Mouse (Mus musculus): Measurements from ENCODE around the gene Best2. TPM values are rescaled to one million over a fixed set of nuclear protein-coding genes. Genes with fewer than 3 reads are reported as not detected.
A peak's percentile ranks its signal among the peaks of the same experiment; 100 is the strongest.

Gene Best2
- total RNA-seq (2022), result not detected

DNA sequence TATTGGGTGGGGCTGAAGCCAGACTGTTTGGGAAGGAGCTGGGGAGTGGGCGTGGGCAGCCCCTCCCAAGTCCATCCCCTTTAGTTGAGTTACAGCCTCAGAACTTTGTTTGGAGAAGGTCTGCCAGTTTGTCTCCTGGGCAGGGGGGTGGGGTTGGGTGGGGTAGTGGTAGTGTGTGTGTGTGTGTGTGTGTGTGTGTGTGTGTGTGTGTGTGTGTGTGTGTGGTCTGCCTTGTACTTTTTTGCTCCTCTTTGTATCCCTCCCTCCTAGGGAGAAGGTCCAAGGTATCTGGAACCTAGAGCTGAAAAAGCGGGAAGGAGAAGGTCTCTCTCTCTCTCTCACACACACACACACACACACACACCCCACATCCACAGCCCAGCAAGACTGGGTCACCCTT, at the start of gene Best2:
Gene Best2 (minus strand): TSS at position 101 of the 400 bp plus-strand sequence.
- DNase-seq, result no peak

DNA sequence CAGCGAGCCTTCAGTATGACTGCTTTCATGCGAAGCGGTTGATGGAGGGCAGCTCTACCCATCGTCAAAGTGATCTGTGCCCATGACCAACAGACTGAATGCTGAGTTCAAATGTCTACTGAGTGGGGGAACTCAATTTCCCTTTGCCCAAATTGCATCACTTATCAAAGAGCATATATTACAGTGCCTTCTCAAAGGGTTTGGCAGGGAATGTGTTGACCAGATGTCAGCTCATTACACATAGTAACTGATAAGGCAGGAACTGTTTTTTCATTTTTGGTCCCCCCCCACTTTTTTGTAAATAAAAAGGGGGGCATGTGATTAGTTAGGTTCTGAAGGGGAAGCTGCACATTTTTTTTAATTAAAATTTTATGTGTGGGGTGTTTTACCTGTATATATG, 48.3 kb upstream of the Best2 start:
- DNase-seq, result no peak

DNA sequence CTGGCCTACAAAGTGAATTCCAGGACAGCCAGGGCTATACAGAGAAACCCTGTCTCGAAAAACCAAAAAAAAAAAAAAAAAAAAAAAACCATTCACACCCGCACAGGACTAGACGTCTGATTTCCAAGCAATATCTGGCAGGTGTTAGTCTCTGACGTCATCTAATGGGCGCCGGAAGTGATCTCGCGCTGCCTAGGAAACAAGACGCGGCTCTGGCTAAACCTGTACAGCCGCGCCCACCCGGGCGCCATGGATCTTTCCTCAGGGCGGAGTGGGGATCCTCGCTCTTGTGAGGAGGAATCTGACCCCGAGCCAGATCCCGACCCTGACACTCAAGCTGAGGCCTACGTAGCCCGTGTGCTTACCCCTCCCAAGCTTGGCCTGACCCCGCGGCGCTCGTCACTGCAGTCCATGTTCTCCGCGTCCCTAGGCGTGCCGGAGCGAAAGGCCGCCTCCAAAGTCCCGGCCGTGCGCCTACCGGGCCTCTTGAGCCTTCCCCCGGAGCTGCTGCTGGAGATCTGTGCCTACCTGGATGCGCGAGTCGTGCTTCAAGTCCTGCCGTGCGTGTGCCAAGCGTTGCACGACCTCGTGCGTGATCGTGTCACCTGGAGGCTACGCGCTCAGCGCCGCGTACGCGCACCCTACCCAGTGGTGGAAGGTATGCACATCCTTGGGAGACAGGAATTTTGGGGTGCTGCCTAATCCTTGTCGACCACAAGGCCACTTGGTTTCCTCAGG, 45.7 kb upstream of the Best2 start, which contains the start of gene Fbxw9:
Gene Fbxw9 (plus strand): TSS at position 177 of the 738 bp plus-strand sequence.
- DNase-seq, result peak; percentile 87

DNA sequence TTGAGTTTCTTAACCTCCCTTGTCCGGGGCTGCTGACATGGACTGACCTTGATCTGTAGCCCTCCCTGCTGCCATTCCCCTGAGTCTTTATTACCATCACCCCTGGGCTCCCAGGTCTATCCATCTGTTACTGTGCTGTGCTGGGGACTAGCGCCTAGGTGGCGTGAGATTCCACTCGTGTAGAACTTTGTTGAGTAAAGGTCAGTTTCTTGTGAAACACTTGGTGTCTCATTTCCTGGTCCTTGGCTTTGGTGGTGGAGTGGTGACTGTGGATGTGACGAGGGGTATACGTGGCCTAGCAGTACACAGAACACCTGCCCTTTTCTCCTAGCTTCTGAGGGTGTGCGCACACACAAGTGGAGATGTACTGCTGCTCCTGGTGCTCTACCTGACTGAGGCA, 43.0 kb upstream of the Best2 start:
- DNase-seq, result no peak

DNA sequence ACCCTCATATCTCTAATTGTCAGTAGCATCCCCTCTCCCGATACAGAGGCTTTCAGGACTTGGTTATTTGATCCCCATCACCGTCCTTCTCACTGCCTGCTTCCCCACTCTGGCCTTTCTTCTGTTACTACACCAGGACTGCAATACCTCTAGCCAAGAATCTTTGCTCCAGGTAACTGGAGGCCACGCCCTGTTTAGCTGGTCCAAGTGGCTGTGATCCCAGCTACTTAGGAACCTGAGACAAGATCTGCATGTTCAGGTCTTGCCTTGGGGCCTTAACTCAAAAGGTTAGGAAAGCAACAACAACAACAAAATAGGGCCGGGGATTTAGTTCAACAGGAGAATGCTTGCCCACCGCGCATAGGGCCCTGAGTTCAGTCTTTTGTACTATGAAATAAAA, 29.3 kb upstream of the Best2 start:
- DNase-seq, result no peak

DNA sequence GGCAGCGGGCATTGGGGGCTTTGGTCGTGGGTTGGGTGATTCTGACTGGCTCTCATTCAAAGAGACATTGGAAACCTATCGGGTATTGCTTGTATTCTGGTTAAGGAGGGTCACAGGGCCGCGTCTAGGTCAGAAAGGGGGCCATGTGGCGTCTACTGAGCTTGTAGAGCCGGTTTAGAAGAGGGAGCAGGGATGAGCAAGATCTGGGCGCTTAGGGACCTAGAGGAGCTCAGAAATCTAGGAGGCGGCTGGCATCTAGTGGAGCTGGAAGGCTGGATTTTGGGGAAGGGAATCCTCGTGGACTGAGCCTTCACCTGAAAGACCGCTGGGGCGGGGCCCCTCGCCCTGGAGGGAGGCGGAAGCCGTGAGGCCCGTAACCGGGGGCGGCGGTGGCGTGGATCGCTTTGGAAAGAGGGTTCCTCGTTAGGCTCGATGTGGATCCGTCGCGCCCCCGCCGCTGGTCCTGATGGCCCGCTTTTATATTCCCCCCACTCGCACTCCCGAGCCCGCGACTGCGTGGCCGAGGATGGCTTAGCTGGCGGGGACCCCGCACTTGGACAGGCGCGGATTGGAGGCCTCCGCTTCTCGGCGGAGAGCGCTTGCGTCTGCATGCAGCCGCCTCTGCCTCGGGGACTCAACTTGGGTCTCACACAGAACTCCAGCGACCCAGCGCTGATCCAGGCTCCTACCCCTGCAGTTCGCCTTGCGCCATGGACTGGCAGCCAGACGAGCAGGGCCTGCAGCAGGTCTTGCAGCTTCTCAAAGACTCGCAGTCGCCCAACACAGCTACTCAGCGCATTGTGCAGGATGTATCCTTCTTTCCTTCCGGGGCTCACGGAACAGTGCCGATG, 23.6 kb upstream of the Best2 start:
- no peak for DNase-seq

DNA sequence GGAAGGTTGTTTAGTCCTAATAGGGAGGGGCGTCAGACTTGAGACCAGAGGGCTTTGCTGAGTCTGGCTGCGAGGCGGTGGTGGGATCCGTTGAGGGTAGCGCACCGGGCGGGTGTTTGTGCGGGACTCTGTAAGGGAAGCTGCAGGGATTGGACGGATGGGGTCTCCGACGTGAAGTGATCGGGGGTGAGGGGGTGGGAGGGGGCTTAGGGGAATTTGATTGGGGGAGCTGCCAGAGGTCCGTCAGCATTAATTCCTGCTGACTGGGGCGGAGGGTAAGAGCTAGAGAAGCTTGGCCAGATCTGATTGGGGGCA, 23.0 kb upstream of the Best2 start:
- no peak for DNase-seq

DNA sequence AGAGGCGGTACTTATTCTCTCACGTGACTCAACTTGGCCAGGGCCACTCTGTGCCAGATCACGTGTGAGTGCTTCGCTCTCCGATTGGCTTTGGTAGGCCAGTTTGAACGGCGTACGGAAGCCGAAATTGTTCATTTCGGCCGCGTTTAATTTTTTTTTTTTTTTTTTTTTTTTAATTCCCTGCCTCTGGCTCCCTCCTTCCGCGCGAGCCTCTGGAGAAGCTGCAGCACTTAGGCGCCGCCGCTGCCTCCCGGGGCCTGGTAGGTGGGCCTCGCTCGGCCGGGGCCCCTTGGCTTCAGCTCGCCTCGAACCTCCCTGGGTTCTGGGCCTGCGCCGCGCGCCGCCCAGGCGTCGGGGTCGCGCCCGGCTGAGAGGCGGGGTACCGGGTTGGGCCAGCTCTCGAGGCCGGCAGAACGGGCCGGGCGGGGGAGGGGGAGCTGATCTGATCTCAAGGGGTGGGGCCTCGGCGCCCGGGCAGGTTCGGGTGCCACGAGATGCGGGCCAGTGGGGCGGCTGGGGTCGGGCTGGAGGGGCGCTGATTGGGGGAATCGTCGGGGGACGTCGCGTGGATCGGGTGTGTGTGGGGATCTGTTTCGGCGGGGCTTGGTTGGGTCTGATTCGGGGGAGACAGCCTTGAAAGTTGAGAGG, 22.5 kb upstream of the Best2 start, which contains the start of gene Tnpo2:
Gene Tnpo2 (plus strand): TSS at position 198 of the 648 bp plus-strand sequence.
- peak; percentile 90 for DNase-seq

DNA sequence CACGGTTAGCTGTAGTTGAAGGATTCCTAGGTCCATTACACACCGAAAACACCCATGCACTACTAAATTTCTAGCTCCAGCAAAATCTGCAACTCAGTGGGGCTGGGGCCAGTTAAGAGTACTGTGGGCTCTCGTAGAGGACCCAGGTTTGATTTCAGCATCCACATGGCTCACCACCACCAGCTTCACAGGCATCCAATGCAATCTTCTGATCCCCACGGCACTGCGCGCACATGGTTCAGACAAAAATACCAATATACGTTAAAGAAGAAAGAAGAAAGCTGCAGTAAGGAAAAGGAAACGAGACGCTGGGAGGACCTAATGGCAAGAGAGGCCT, 22.0 kb upstream of the Best2 start:
- no peak for DNase-seq

DNA sequence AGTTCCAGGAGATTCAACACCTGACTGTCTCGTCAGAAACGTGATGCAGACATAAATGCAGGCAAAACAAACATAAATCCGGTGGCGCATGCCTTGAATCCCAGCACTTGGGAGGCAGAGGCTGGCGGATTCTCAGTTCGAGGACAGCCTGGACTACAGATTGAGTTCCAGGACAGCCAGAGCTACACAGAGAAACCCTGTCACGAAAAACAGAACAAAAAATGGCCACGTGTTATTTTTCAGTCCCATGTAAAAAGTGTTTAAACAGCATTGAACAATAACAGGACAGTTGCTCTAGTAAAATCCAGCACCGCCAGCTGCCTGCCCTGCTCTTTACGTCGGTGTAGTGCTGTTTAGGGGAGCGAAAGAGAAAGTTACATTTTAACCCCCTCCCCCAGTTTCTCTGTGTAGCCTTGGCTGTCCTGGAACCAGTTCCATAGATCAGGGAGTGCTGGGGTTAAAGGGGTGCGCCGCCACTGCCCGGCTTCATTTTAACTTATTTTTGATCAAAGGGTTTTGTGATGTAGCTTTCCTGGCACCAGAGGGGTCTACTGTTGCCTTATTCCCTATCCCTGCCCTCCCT, 21.5 kb upstream of the Best2 start:
- DNase-seq, result no peak

DNA sequence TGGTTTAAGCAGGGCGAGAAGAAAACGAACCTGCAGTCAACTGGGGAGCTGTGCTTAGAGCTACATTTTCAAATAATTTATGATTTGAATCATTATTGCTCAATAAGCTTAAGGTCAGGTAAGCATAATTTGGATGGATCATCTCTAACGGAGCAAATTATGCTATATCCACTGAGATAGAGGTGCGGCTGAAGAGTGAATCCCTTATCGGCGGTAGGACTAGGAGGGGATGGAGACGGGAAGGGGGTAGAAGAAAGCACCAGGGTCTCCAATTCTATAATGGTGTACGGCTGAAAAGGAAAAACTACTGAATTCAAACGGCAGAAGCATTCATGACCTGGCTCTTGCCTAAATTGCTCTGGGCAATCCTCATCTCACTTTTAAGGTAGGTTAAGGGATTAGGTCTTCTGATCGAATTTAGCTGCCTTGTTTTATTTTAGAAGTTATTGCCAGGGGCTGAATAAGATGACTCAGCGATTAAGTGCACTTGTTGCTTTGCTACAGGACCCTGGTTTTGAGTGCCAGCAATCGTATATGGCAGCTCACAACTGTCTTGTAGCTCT, 20.9 kb upstream of the Best2 start:
- DNase-seq, result no peak

DNA sequence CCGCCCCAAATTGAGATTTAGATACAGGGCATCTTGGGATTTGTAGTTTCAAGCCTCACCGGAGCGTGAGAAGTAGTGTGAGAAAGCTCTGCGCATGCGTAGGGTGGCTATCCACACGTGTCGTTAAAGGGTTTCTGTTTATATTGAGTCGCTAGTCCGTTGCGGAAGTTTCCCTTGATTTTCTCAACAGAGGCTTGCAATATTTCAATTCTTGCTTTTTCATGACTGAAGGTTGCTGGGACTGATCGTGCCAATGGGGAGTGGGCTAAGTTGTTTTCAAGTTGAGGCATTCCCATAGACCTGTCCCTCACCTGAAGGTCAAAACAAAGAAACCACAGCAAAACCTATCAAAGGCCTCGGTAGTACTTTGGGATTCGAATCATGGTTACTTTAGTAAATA, 20.4 kb upstream of the Best2 start:
- DNase-seq, result peak; percentile 71

DNA sequence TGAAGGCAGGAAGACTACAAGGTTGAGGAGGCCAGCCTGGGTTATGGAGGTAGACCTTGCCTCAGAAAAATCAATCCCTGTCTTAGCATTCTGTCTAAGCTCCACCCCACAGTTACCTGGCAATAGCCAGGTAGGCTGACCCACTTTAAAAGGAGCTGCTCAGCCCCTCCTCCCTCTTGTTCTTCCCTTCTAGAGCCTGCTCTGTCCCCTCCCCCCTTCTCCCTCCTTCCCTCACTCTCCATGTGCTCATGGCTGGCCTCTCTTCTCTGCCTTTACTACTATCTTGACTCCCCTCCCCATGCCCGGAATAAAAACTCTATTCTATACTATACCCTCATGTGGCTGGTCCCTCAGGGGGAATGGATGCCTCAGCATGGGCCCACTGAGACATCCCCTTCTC, 19.5 kb upstream of the Best2 start:
- no peak for DNase-seq

DNA sequence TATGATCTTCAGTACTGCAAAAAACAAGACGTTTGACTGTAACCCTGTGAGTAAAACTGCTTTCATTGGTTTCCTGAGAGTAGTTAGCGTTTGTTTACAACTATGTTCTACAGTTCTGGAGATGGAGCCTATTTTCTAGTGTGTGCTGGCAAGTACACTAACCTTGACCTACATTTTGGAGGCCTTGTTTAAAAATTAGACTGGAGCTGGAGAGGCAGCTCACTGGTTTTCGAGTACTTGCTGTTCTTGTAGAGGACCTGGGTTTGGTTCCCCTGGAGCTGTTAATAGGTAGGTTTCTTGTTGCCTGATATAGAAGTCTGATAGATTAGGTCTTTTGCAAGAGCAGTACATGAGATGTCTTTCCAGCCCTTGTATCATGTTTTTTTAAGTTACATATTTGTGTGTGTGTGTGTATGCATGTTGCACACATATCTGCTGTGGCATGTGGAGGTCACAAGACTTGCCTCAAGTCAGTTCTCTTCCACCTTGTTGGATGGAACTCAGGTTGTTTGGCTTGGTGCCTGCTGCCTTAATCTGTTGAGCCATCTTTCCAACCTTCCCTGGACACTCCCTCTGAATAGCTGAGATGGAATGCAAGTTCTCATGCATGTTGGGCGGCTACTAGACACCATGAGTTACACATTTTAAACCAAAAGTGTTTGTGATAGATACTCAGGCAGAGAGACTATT, 18.4 kb upstream of the Best2 start:
- no peak for DNase-seq

DNA sequence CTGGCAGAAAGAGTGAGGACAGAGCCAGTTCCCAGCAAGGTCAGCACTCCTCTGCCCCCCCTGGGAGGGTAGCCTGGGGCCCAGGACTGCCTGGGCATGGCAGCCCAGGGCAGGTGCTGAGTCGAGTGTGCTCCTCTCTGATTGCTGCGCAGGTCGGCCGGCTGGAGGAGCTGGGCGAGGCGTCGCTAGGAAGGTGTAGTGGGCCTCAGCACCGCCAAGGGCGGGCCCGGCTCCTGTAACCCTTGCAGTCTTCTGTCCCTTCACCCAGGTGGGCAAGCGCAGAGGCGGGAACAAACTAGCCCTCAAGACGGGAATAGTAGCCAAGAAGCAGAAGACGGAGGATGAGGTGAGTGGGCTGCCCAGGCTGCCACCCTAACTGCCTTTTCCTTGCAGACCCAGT, 14.9 kb upstream of the Best2 start:
- no peak for DNase-seq

DNA sequence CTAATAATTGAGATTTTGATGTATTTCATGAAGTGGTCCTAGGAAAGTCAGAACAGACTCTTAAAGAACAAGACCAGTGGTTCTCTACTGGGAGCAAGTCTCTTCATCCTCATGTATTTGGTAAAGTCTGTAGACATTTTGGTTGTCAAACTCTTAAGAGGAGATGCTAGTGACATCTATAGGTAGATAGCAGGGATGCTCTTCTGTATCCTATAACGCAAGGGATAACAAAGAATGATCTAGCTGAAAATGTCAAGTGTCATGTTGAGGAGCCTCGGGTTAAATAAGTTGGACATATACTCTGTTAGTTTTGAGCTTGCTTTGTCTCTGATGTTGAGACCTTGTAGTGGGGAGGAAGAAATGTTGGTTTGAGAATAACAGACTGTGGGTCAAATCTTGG, 13.6 kb upstream of the Best2 start:
- no peak for DNase-seq

DNA sequence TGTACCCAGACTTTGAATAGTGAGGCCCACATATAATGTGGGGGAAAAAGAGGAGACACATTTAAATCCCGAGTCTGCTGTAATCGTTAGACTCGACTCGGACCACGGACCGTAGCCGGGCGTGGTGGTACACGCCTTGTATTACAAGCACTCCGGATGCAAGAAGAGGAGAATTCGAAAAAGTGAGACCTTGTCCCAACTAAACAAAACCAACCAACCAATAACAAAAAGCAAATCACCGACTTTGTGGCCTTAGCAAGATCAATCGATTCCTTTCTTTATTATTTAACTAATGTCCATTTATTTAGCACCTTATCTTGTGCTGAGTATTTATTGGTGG, 13.2 kb upstream of the Best2 start:
- DNase-seq, result no peak

DNA sequence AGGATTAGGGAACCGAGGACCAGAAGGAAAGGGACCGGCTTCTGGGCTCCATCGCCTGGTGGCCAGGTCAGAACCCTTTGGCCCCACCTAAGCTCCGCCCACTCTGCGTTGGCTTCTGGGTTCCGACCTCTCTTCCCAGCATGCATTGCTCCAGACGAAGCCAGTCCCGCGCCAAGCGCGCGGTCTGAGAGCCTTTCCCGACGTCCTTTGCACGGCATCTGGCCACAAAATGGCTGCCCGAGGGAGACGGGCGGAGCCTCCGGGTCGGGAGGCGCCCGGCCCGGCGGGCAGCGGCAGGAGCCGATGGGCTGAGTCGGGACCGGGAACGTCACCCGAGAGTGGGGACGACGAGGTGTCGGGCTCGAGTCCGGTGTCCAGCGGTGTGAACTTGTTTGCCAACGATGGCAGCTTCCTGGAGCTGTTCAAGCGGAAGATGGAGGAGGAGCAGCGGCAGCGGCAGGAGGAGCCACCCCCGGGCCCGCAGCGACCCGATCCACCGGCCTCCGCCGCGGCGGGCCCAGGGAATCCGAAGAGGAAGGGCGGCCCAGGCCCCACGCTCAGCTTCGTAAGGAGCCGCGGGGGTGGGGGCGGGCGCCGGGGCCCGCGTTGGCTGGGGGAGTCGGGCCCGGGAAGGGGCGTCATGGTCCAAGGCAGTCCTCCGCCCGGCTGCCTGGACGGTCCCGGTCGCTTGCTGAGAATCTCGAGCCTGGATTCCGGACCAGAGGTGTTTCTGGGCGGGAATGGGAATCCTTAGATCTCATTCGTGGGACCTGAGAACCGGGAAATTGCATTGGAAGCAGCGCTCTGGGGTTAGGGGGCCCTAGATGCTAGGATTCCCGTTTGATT, 12.6 kb upstream of the Best2 start, which contains the start of gene Trir:
Gene Trir (plus strand): TSS at position 154 of the 846 bp plus-strand sequence.
- peak; percentile 96 for DNase-seq

DNA sequence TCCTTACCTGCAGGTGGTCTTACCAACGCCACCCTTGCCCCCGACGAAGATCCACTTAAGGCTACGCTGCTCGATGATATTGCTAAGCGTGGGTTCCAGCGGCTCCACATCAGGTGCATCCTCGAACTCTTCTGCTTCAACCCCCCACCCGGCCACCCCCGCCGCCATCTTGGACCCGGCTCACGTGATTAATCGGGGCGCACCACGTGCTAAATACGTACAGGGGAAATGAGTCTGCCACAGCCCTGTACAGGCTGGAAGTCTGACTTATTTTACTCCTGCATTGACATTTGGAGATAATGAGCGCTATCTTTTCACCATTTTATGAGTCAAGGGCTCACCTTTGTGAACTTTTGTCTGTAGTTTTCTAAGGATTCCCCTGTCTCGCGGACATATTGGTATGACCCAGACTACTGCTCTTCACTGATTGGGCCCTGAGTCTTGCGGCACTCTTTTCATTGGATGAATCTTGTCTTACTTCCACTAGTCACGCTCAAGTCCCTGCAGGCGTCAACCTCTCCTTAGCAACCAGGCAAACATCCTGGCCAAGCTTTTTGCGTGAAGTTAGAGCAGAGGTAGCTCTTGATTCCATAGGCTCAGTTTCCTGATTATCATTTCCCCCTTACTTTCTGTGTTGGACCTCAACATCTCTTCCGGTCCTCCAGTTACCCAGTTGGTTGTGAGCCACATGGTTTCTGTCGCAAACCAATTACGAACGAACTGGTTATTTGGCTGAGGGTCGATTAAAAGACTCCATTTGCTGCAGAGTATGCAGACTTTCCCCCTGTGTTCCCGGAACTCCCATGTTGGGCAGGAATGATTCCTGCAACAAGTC, 11.0 kb upstream of the Best2 start, which contains the start of gene Asna1:
Gene Asna1 (minus strand): TSS at position 184 of the 835 bp plus-strand sequence.
- DNase-seq, result peak; percentile 84

DNA sequence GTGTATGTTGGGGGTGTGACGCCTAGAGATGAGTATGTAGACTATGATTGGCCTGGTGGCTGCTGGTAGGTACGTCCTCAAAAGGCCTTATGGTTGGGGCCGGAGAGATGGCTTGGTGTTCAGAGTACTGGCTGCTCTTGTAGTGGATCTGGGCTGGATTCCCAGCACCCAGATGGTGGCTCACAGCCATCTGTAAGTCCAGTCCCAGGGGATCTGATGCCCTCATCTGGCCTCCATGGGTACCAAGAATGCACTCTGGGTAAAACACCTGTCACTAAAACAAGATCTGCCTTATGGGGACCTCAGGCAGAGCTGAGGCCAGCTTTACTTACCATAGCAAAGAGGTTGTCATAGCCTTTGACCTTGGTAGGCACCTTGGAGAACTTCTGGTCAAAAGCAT, 9.5 kb upstream of the Best2 start:
- DNase-seq, result no peak

Data from adrenal gland, adult 8-10 months (tissue).